Mouse (Mus musculus): Measurements from ENCODE around the gene Il17c. TPM values are rescaled to one million over a fixed set of nuclear protein-coding genes. Genes with fewer than 3 reads are reported as not detected.

Gene Il17c
- 0.21 and 0.36 TPM in 2 replicates for polyA plus RNA-seq (2012; rRNA removed)

- no peak for TF ChIP-seq POLR2A (IDR thresholded peaks at IDR 0.05; ENCODE audit: extremely low read depth, insufficient read depth, low read length)
- TF ChIP-seq CTCF (IDR thresholded peaks at IDR 0.05; ENCODE audit: extremely low read depth, insufficient read depth, low read length) = no peak
- no peak within 1 kb of the TSS for H3K4me3 ChIP-seq (ENCODE audit: insufficient read depth, low read length)
- H3K27ac ChIP-seq (ENCODE audit: insufficient read depth, low read length) = no peak within 1 kb of the TSS
- H3K4me1 ChIP-seq (ENCODE audit: control insufficient read depth, insufficient read depth, low read length) = 0 out of 2 replicates have a peak, but pooled peaks cover 2% of the 10 kb centered on the region
These were observed at the start of gene Il17c for GRCm38 (mm10) chr8:122421376-122422070. Gene Il17c, plus strand, starts transcription at chr8:122422020.

- Histone ChIP-seq H3K27ac (ENCODE audit: insufficient read depth, low read length) (no peak overlapping the region), H3K4me1 (ENCODE audit: control insufficient read depth, insufficient read depth, low read length) (no peaks in the 10 kb centered on the region), H3K4me3 (ENCODE audit: insufficient read depth, low read length) (no peak overlapping the region)
- TF ChIP-seq CTCF (IDR thresholded peaks at IDR 0.05; ENCODE audit: extremely low read depth, insufficient read depth, low read length) (no peak), POLR2A (IDR thresholded peaks at IDR 0.05; ENCODE audit: extremely low read depth, insufficient read depth, low read length) (no peak)
These were observed 46.5 kb upstream of the Il17c start for GRCm38 (mm10) chr8:122375320-122375719.

- no peak for TF ChIP-seq CTCF (IDR thresholded peaks at IDR 0.05; ENCODE audit: extremely low read depth, insufficient read depth, low read length)
- TF ChIP-seq POLR2A (IDR thresholded peaks at IDR 0.05; ENCODE audit: extremely low read depth, insufficient read depth, low read length) = no peak
- Histone ChIP-seq H3K27ac (ENCODE audit: insufficient read depth, low read length) (no peak overlapping the region), H3K4me1 (ENCODE audit: control insufficient read depth, insufficient read depth, low read length) (no peaks in the 10 kb centered on the region; the same call in 1 of the 2 replicates), H3K4me3 (ENCODE audit: insufficient read depth, low read length) (peak overlapping the region; percentile 64)
These were observed 46.0 kb upstream of the Il17c start for GRCm38 (mm10) chr8:122375751-122376364.

- TF ChIP-seq POLR2A (IDR thresholded peaks at IDR 0.05; ENCODE audit: extremely low read depth, insufficient read depth, low read length) = peak; percentile 87
- TF ChIP-seq CTCF (IDR thresholded peaks at IDR 0.05; ENCODE audit: extremely low read depth, insufficient read depth, low read length) = no peak
- peaks cover 2% of the 10 kb centered on the region; the same call in 1 of the 2 replicates for H3K4me1 ChIP-seq (ENCODE audit: control insufficient read depth, insufficient read depth, low read length)
- peak within 1 kb of the TSS; percentile 70; the same call in 1 of the 2 replicates for H3K27ac ChIP-seq (ENCODE audit: insufficient read depth, low read length)
- H3K4me3 ChIP-seq (ENCODE audit: insufficient read depth, low read length) = peak within 1 kb of the TSS; percentile 64
These were observed 45.2 kb upstream of the Il17c start, which contains the start of gene Zc3h18 for GRCm38 (mm10) chr8:122376365-122377231. Gene Zc3h18, plus strand, starts transcription at chr8:122376609.

- H3K4me1 ChIP-seq (ENCODE audit: control insufficient read depth, insufficient read depth, low read length) = peaks cover 2% of the 10 kb centered on the region; the same call in 1 of the 2 replicates
- H3K27ac ChIP-seq (ENCODE audit: insufficient read depth, low read length) = no peak overlapping the region
- no peak for TF ChIP-seq CTCF (IDR thresholded peaks at IDR 0.05; ENCODE audit: extremely low read depth, insufficient read depth, low read length)
- no peak for TF ChIP-seq POLR2A (IDR thresholded peaks at IDR 0.05; ENCODE audit: extremely low read depth, insufficient read depth, low read length)
- no peak overlapping the region for H3K4me3 ChIP-seq (ENCODE audit: insufficient read depth, low read length)
These were observed 38.8 kb upstream of the Il17c start for GRCm38 (mm10) chr8:122383039-122383438.

GRCm38 (mm10) chr8:122389357-122389756 is 32.5 kb upstream of the Il17c start:
- H3K4me1 ChIP-seq (ENCODE audit: control insufficient read depth, insufficient read depth, low read length) = no peaks in the 10 kb centered on the region
- TF ChIP-seq POLR2A (IDR thresholded peaks at IDR 0.05; ENCODE audit: extremely low read depth, insufficient read depth, low read length) = no peak
- no peak for TF ChIP-seq CTCF (IDR thresholded peaks at IDR 0.05; ENCODE audit: extremely low read depth, insufficient read depth, low read length)
- no peak overlapping the region for H3K27ac ChIP-seq (ENCODE audit: insufficient read depth, low read length)
- H3K4me3 ChIP-seq (ENCODE audit: insufficient read depth, low read length) = no peak overlapping the region

DNA sequence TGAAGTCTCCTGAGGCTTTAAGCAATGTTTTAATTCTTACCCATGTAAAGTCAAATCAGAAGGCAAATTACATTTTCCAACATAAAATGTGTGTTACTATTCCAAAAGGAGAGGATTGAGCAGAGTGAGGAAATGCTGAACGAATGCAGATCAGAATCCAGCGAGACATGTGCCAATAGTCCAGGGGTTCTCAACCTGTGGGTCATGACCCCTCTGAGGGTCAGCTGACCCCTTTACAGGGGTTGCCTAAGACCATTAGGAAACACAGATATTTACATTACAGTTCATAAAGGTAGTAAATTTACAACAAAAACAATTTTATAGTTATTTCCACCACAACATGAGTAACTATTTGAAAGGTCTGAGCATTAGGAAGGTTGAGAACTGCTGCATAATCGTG is 31.1 kb upstream of the Il17c start:
- TF ChIP-seq CTCF (IDR thresholded peaks at IDR 0.05; ENCODE audit: extremely low read depth, insufficient read depth, low read length) = no peak
- TF ChIP-seq POLR2A (IDR thresholded peaks at IDR 0.05; ENCODE audit: extremely low read depth, insufficient read depth, low read length) = no peak
- H3K4me3 ChIP-seq (ENCODE audit: insufficient read depth, low read length) = no peak overlapping the region
- no peaks in the 10 kb centered on the region for H3K4me1 ChIP-seq (ENCODE audit: control insufficient read depth, insufficient read depth, low read length)
- no peak overlapping the region for H3K27ac ChIP-seq (ENCODE audit: insufficient read depth, low read length)

DNA sequence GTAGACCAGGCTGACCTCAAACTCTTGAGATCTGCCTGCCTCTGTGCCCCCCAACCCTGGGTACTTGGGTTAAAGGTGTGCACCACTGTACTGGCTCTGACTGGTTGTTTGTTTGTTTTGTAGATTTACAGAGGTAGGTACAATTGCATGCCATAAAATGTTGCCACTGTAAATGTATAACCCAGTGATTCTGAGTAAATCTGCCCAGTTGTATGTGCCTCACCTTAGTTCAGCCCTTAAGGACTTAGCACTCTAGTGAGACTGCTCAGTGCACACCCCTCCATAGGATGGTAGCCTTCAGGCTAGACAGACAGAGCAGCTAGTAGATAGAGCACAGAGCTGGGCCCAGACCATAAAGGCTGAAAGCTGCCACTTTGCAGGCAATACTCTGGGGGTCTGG is 28.1 kb upstream of the Il17c start:
- Histone ChIP-seq H3K4me3 (ENCODE audit: insufficient read depth, low read length) (no peak overlapping the region), H3K4me1 (ENCODE audit: control insufficient read depth, insufficient read depth, low read length) (no peaks in the 10 kb centered on the region), H3K27ac (ENCODE audit: insufficient read depth, low read length) (no peak overlapping the region)
- TF ChIP-seq POLR2A (IDR thresholded peaks at IDR 0.05; ENCODE audit: extremely low read depth, insufficient read depth, low read length) (no peak), CTCF (IDR thresholded peaks at IDR 0.05; ENCODE audit: extremely low read depth, insufficient read depth, low read length) (no peak)

GRCm38 (mm10) chr8:122395291-122395690 is 26.5 kb upstream of the Il17c start:
- Histone ChIP-seq H3K4me3 (ENCODE audit: insufficient read depth, low read length) (no peak overlapping the region), H3K27ac (ENCODE audit: insufficient read depth, low read length) (no peak overlapping the region)
- no peak for TF ChIP-seq POLR2A (IDR thresholded peaks at IDR 0.05; ENCODE audit: extremely low read depth, insufficient read depth, low read length)
- no peak for TF ChIP-seq CTCF (IDR thresholded peaks at IDR 0.05; ENCODE audit: extremely low read depth, insufficient read depth, low read length)

More at GRCm38 (mm10) chr8:122395291-122395690, 26.5 kb upstream of the Il17c start:
- no peaks in the 10 kb centered on the region for H3K4me1 ChIP-seq (ENCODE audit: control insufficient read depth, insufficient read depth, low read length)

All from cortical plate, adult 2 months (tissue).